Mouse (Mus musculus) heart, adult 2 months (tissue): Measurements from ENCODE around the gene R3hdm2.

ENCODE experiments used
- CTCF ChIP-seq: fragments of 200-600 bp; IDR thresholded peaks from 2 replicates; pipeline ENCODE4 v1.8.1; 2022; ENCODE audit warnings: antibody characterized with exemption, mild to moderate bottlenecking, moderate library complexity
- EP300 ChIP-seq: fragments of 200-500 bp; IDR thresholded peaks from 2 replicates; pipeline ENCODE4 v1.6.1; 2011; ENCODE audit warnings: low read depth, low read length, control low read depth; ENCODE audit not compliant: insufficient read depth
- POLR2A ChIP-seq: fragments of 200-500 bp; IDR thresholded peaks from 2 replicates; pipeline ENCODE4 v1.6.1; 2011; ENCODE audit warnings: mild to moderate bottlenecking, low read depth, low read length, control low read depth; ENCODE audit not compliant: insufficient read depth

GRCm38 (mm10) chr10:127546505-127546904 is 166.4 kb downstream of the R3hdm2 start:
- TF ChIP-seq CTCF = peak; percentile 58
- no peak for TF ChIP-seq POLR2A
- TF ChIP-seq EP300 = no peak
